Mouse (Mus musculus): ENCODE measurements at regions not wholly inside any gene's neighbourhood (a gene's known extent, or its start where the extent isn't known, plus 50 kb on each side); places are given as distances from the start of the nearest gene placed in this dataset.
"Not testable (repeated sequence)": the region's sequence is repeated elsewhere in the genome, so short reads cannot be mapped to it uniquely, and the experiment has no call there.

GRCm38 (mm10) chr17:27279491-27280288, 75.4 kb upstream of the Lemd2 start:
- not testable (repeated sequence) for H3K4me1 ChIP-seq (replicated peaks); H3K9ac ChIP-seq; H3K27me3 ChIP-seq (replicated peaks); H3K36me3 ChIP-seq; ATAC-seq (ENCODE audit: insufficient number of reproducible peaks, low FRiP score); H3K4me2 ChIP-seq; H3K27ac ChIP-seq (ENCODE audit: poor library complexity, severe bottlenecking); H3K4me3 ChIP-seq
- H3K9me3 ChIP-seq (replicated peaks) = peaks cover 28% of the 10 kb centered on the region
- 87% methylated on average over 17 of the region's 17 CpGs for WGBS

GRCm38 (mm10) chr17:27277786-27278185, 73.5 kb upstream of the Lemd2 start:
- H3K27me3 ChIP-seq (replicated peaks); H3K4me3 ChIP-seq; H3K4me1 ChIP-seq (replicated peaks); H3K9ac ChIP-seq; ATAC-seq (ENCODE audit: insufficient number of reproducible peaks, low FRiP score); H3K36me3 ChIP-seq; H3K27ac ChIP-seq (ENCODE audit: poor library complexity, severe bottlenecking); H3K4me2 ChIP-seq: not testable (repeated sequence)
- H3K9me3 ChIP-seq (replicated peaks) = peaks cover 30% of the 10 kb centered on the region
- 92% methylated on average over 12 of the region's 12 CpGs for WGBS

- 0 out of 2 replicates have a peak, but pooled peaks cover 12% of the 10 kb centered on the region for H3K9me3 ChIP-seq (replicated peaks)
- not testable (repeated sequence) for H3K36me3 ChIP-seq; H3K27ac ChIP-seq (ENCODE audit: poor library complexity, severe bottlenecking); H3K4me2 ChIP-seq; H3K27me3 ChIP-seq (replicated peaks); H3K4me1 ChIP-seq (replicated peaks); H3K4me3 ChIP-seq; ATAC-seq (ENCODE audit: insufficient number of reproducible peaks, low FRiP score); H3K9ac ChIP-seq
- 82% methylated on average over 12 of the region's 12 CpGs for WGBS
Observed at GRCm38 (mm10) chr17:27271756-27272155, 67.5 kb upstream of the Lemd2 start.

GRCm38 (mm10) chr17:27270776-27271175, 66.5 kb upstream of the Lemd2 start:
- H3K36me3 ChIP-seq; H3K4me2 ChIP-seq; ATAC-seq (ENCODE audit: insufficient number of reproducible peaks, low FRiP score); H3K4me3 ChIP-seq; H3K27me3 ChIP-seq (replicated peaks); H3K9me3 ChIP-seq (replicated peaks); H3K27ac ChIP-seq (ENCODE audit: poor library complexity, severe bottlenecking); H3K9ac ChIP-seq; H3K4me1 ChIP-seq (replicated peaks): not testable (repeated sequence)
- 89% methylated on average over 8 of the region's 8 CpGs for WGBS

GRCm38 (mm10) chr17:27264607-27265006, 60.3 kb upstream of the Lemd2 start:
- not testable (repeated sequence) for H3K4me1 ChIP-seq (replicated peaks); H3K36me3 ChIP-seq; H3K9me3 ChIP-seq (replicated peaks); ATAC-seq (ENCODE audit: insufficient number of reproducible peaks, low FRiP score); H3K4me2 ChIP-seq; H3K9ac ChIP-seq; H3K27ac ChIP-seq (ENCODE audit: poor library complexity, severe bottlenecking); H3K4me3 ChIP-seq; H3K27me3 ChIP-seq (replicated peaks)
- WGBS = 92% methylated on average over 7 of the region's 9 CpGs

GRCm38 (mm10) chr17:27262607-27263006, 58.3 kb upstream of the Lemd2 start:
- H3K36me3 ChIP-seq = no peaks in the 10 kb centered on the region
- no peaks in the 10 kb centered on the region for H3K4me1 ChIP-seq (replicated peaks)
- no peak overlapping the region for H3K9ac ChIP-seq
- no peak overlapping the region for H3K27ac ChIP-seq (ENCODE audit: poor library complexity, severe bottlenecking)
- no peak for ATAC-seq (ENCODE audit: insufficient number of reproducible peaks, low FRiP score)
- no peaks in the 10 kb centered on the region for H3K27me3 ChIP-seq (replicated peaks)
- H3K4me3 ChIP-seq = no peak overlapping the region
- peaks cover 3% of the 10 kb centered on the region; the same call in 1 of the 2 replicates for H3K9me3 ChIP-seq (replicated peaks)
- 66% methylated on average over 4 of the region's 4 CpGs for WGBS
- H3K4me2 ChIP-seq = no peak overlapping the region

- Histone ChIP-seq H3K9ac (no peak overlapping the region), H3K4me3 (no peak overlapping the region), H3K27ac (ENCODE audit: poor library complexity, severe bottlenecking) (no peak overlapping the region), H3K4me1 (replicated peaks) (no peaks in the 10 kb centered on the region), H3K4me2 (no peak overlapping the region), H3K27me3 (replicated peaks) (no peaks in the 10 kb centered on the region; the same call in 1 of the 2 replicates), H3K36me3 (no peaks in the 10 kb centered on the region), H3K9me3 (replicated peaks) (peaks cover 3% of the 10 kb centered on the region; the same call in 1 of the 2 replicates)
- ATAC-seq (ENCODE audit: insufficient number of reproducible peaks, low FRiP score) = no peak
- WGBS = 83% methylated on average over 9 of the region's 9 CpGs
Observed at GRCm38 (mm10) chr17:27261981-27262380, 57.7 kb upstream of the Lemd2 start.

- no peak for ATAC-seq (ENCODE audit: insufficient number of reproducible peaks, low FRiP score)
- H3K36me3 ChIP-seq = no peaks in the 10 kb centered on the region
- no peak overlapping the region for H3K9ac ChIP-seq
- WGBS = 78% methylated on average over 2 of the region's 2 CpGs
- H3K4me1 ChIP-seq (replicated peaks) = no peaks in the 10 kb centered on the region
- H3K27me3 ChIP-seq (replicated peaks) = peaks cover 1% of the 10 kb centered on the region; the same call in 1 of the 2 replicates
- no peak overlapping the region for H3K4me2 ChIP-seq
- H3K9me3 ChIP-seq (replicated peaks) = peaks cover 3% of the 10 kb centered on the region; the same call in 1 of the 2 replicates
- no peak overlapping the region for H3K4me3 ChIP-seq
- no peak overlapping the region for H3K27ac ChIP-seq (ENCODE audit: poor library complexity, severe bottlenecking)
Observed at GRCm38 (mm10) chr17:27261251-27261650, 57.0 kb upstream of the Lemd2 start.

- Histone ChIP-seq H3K4me3 (no peak overlapping the region), H3K4me1 (replicated peaks) (no peaks in the 10 kb centered on the region), H3K9me3 (replicated peaks) (peaks cover 3% of the 10 kb centered on the region; the same call in 1 of the 2 replicates), H3K36me3 (no peaks in the 10 kb centered on the region), H3K9ac (no peak overlapping the region), H3K27me3 (replicated peaks) (peaks cover 7% of the 10 kb centered on the region; the same call in 1 of the 2 replicates), H3K4me2 (no peak overlapping the region), H3K27ac (ENCODE audit: poor library complexity, severe bottlenecking) (no peak overlapping the region)
- no peak for ATAC-seq (ENCODE audit: insufficient number of reproducible peaks, low FRiP score)
- WGBS = 86% methylated on average over 9 of the region's 9 CpGs
Observed at GRCm38 (mm10) chr17:27260116-27260515, 55.8 kb upstream of the Lemd2 start.

GRCm38 (mm10) chr17:27257345-27257744, 53.1 kb upstream of the Lemd2 start:
- H3K27ac ChIP-seq (ENCODE audit: poor library complexity, severe bottlenecking) = no peak overlapping the region
- ATAC-seq (ENCODE audit: insufficient number of reproducible peaks, low FRiP score) = no peak
- 32% methylated on average over 7 of the region's 7 CpGs for WGBS

GRCm38 (mm10) chr17:27255804-27256203, 51.5 kb upstream of the Lemd2 start:
- no peak for ATAC-seq (ENCODE audit: insufficient number of reproducible peaks, low FRiP score)
- Histone ChIP-seq H3K4me3 (no peak overlapping the region), H3K9ac (no peak overlapping the region), H3K27ac (ENCODE audit: poor library complexity, severe bottlenecking) (no peak overlapping the region), H3K4me2 (no peak overlapping the region), H3K36me3 (no peaks in the 10 kb centered on the region), H3K27me3 (replicated peaks) (peaks cover 7% of the 10 kb centered on the region; the same call in 1 of the 2 replicates), H3K9me3 (replicated peaks) (no peaks in the 10 kb centered on the region; the same call in 1 of the 2 replicates), H3K4me1 (replicated peaks) (no peaks in the 10 kb centered on the region)
- 75% methylated on average over 7 of the region's 7 CpGs for WGBS

More at GRCm38 (mm10) chr17:27257345-27257744, 53.1 kb upstream of the Lemd2 start:
- H3K4me3 ChIP-seq = no peak overlapping the region
- peaks cover 3% of the 10 kb centered on the region; the same call in 1 of the 2 replicates for H3K9me3 ChIP-seq (replicated peaks)
- peaks cover 7% of the 10 kb centered on the region; the same call in 1 of the 2 replicates for H3K27me3 ChIP-seq (replicated peaks)
- H3K4me1 ChIP-seq (replicated peaks) = no peaks in the 10 kb centered on the region
- no peaks in the 10 kb centered on the region for H3K36me3 ChIP-seq
- H3K4me2 ChIP-seq = no peak overlapping the region
- no peak overlapping the region for H3K9ac ChIP-seq
